Comparison of ENCODE assay signal across 8 mouse cellular contexts in genomic region chr11:98963191-98964021, GRCm38 (mm10). TPM values are rescaled to one million over a fixed set of nuclear protein-coding genes. Genes with fewer than 3 reads are reported as not detected.
A peak's percentile ranks its signal among the peaks of the same experiment; 100 is the strongest.
DNase-seq lines count a peak whose midpoint lies in the region; ATAC-seq and TF ChIP-seq lines count a peak whose summit lies in the region.

No protein-coding gene starts in this region.

- peak overlapping the region; percentile 57 for H3K4me3 ChIP-seq in hindbrain, postnatal 0 days (ENCODE audit: low read length)
- peak overlapping the region; percentile 70 for H3K4me3 ChIP-seq in liver, embryonic 13.5 days (replicated peaks)

- intact Hi-C loops in left cerebral cortex, postnatal 10 days (cut with DNase I): no loop called here
- intact Hi-C loops in gastrocnemius, postnatal 14 days (cut with DNase I; ENCODE audit: low total_unique reads): no loop called here

- peak overlapping the region; percentile 36 for H3K27ac ChIP-seq in hindbrain, postnatal 0 days
- peak overlapping the region; percentile 70 for H3K27ac ChIP-seq in liver, embryonic 13.5 days

- H3K4me1 ChIP-seq in hindbrain, postnatal 0 days (ENCODE audit: insufficient read depth, low read length): peaks cover 63% of the 10 kb centered on the region
- peaks cover 91% of the 10 kb centered on the region for H3K4me1 ChIP-seq in liver, embryonic 13.5 days (replicated peaks)

- peak overlapping the region; percentile 13 for H3K9ac ChIP-seq in hindbrain, postnatal 0 days (replicated peaks; ENCODE audit: low read length)
- peak overlapping the region; percentile 45; the same call in 1 of the 2 replicates for H3K9ac ChIP-seq in liver, embryonic 13.5 days

- H3K9me3 ChIP-seq in hindbrain, postnatal 0 days (ENCODE audit: low read length): no peaks in the 10 kb centered on the region
- H3K9me3 ChIP-seq in liver, embryonic 13.5 days (replicated peaks): no peaks in the 10 kb centered on the region

- peak overlapping the region; percentile 98 for H3K4me2 ChIP-seq in hindbrain, postnatal 0 days (ENCODE audit: low read depth, low read length)
- peak overlapping the region; percentile 99 for H3K4me2 ChIP-seq in liver, embryonic 13.5 days

- peak; percentile 39 for TF ChIP-seq CTCF in hindbrain, postnatal 0 days (IDR thresholded peaks at IDR 0.05; ENCODE audit: low read depth)

- WGBS in hindbrain, postnatal 0 days: 2% methylated on average over 28 of the region's 32 CpGs
- WGBS in liver, embryonic 13.5 days (ENCODE audit: insufficient replicate concordance): under 1% methylated on average over 31 of the region's 32 CpGs

- H3K36me3 ChIP-seq in hindbrain, postnatal 0 days (ENCODE audit: insufficient read depth, low read length): no peaks in the 10 kb centered on the region
- H3K36me3 ChIP-seq in liver, embryonic 13.5 days: peaks cover 5% of the 10 kb centered on the region; the same call in 1 of the 2 replicates

- no peaks in the 10 kb centered on the region for H3K27me3 ChIP-seq in hindbrain, postnatal 0 days (ENCODE audit: insufficient read depth, low read length)
- peaks cover 80% of the 10 kb centered on the region for H3K27me3 ChIP-seq in liver, embryonic 13.5 days

- peak; percentile 66 to 90 for DNase-seq in left cerebral cortex, postnatal 10 days (ENCODE audit: extremely low spot score in 1 of 2, low spot score in 2 of 2)
- no peak for DNase-seq in left cerebral cortex, adult 18-20 months (ENCODE audit: low spot score in 2 of 2)
- peak; percentile 48 for DNase-seq in cerebellum, adult 8-10 months
- DNase-seq in gastrocnemius, postnatal 14 days: peak; percentile 87
- peak; percentile 81 for DNase-seq in hindbrain, postnatal 0 days (ENCODE audit: low spot score)
- DNase-seq in liver, embryonic 13.5 days: no peak
- DNase-seq in natural killer cell, adult 2 months (ENCODE audit: low spot score in 2 of 2): peak; percentile 49 to 52
- peak; percentile 86 for DNase-seq in thymus, postnatal 14 days

- ATAC-seq in hindbrain, postnatal 0 days: peak; percentile 64
- peak; percentile 37 for ATAC-seq in liver, embryonic 13.5 days (ENCODE audit: low read depth)

RNA-seq across cellular contexts. Expression of gene Gjd3, which starts 19.4 kb away (rescaled TPM):
- 1 to 10 TPM; 4.1 to 5.1 TPM for total RNA-seq in left cerebral cortex, postnatal 10 days (2021)
- 1 to 10 TPM; 1.8 to 2.0 TPM for total RNA-seq in left cerebral cortex, adult 18-20 months (2021)
- total RNA-seq in gastrocnemius, postnatal 14 days (2021): not detected
- 0.75 and 5.0 TPM in 2 replicates for total RNA-seq in hindbrain, postnatal 0 days (2014; rRNA removed)
- polyA plus RNA-seq in hindbrain, postnatal 0 days (2015; fragmentation: Nextera tagmentation; extraction: Ambion mirVana): 4.8 and 5.9 TPM in 2 replicates
- polyA plus RNA-seq in liver, embryonic 13.5 days (2015; fragmentation: Nextera tagmentation; extraction: Ambion mirVana): not detected in 2 replicates

RNA-seq across cellular contexts. Expression of gene Rara, which starts 35.8 kb away (rescaled TPM):
- 10 to 100 TPM; 16.6 to 16.9 TPM for total RNA-seq in left cerebral cortex, postnatal 10 days (2021)
- 10 to 100 TPM; 14.4 to 14.9 TPM for total RNA-seq in left cerebral cortex, adult 18-20 months (2021)
- 10 to 100 TPM; 13.7 to 19.7 TPM for total RNA-seq in gastrocnemius, postnatal 14 days (2021)
- 16.9 and 19.2 TPM in 2 replicates for total RNA-seq in hindbrain, postnatal 0 days (2014; rRNA removed)
- polyA plus RNA-seq in hindbrain, postnatal 0 days (2015; fragmentation: Nextera tagmentation; extraction: Ambion mirVana): 8.1 and 9.5 TPM in 2 replicates
- 3.4 and 3.8 TPM in 2 replicates for polyA plus RNA-seq in liver, embryonic 13.5 days (2015; fragmentation: Nextera tagmentation; extraction: Ambion mirVana)

RNA-seq across cellular contexts. Expression of gene Cdc6, which starts 55.8 kb away (rescaled TPM):
- under 1 TPM; 0.32 TPM for total RNA-seq in left cerebral cortex, postnatal 10 days (2021)
- under 1 TPM; 0.33 to 0.45 TPM for total RNA-seq in left cerebral cortex, adult 18-20 months (2021)
- 1 to 10 TPM in 1 of 2 experiments, under 1 TPM in 1; 0.78 to 1.3 TPM for total RNA-seq in gastrocnemius, postnatal 14 days (2021)
- total RNA-seq in hindbrain, postnatal 0 days (2014; rRNA removed): 2.5 and 4.6 TPM in 2 replicates
- polyA plus RNA-seq in hindbrain, postnatal 0 days (2015; fragmentation: Nextera tagmentation; extraction: Ambion mirVana): 3.0 and 3.4 TPM in 2 replicates
- polyA plus RNA-seq in liver, embryonic 13.5 days (2015; fragmentation: Nextera tagmentation; extraction: Ambion mirVana): 69.1 and 79.8 TPM in 2 replicates

Comparison
In these comparisons a context has a peak if more than half of its experiments do, and no peak if none do; other contexts are left out.
1. DNase-seq: peak in left cerebral cortex, postnatal 10 days (2 of 2), cerebellum, adult 8-10 months (single experiment), gastrocnemius, postnatal 14 days (single experiment), hindbrain, postnatal 0 days (single experiment), natural killer cell, adult 2 months (2 of 2) and thymus, postnatal 14 days (single experiment); none in left cerebral cortex, adult 18-20 months (0 of 2) and liver, embryonic 13.5 days (single experiment).